Mouse (Mus musculus): ENCODE measurements around the gene Eif4b. TPM values are rescaled to one million over a fixed set of nuclear protein-coding genes. Genes with fewer than 3 reads are reported as not detected.

The Eif4b gene
- total RNA-seq, 4 experiments from 2014 or later: 232 to 294 (median 272) TPM

GRCm38 (mm10) chr15:102118591-102118990, 45.0 kb downstream of the Eif4b start:
- DNase-seq: no peak

- DNase-seq: no peak
Measured at GRCm38 (mm10) chr15:102119121-102119830, 45.7 kb downstream of the Eif4b start.

- no peak for DNase-seq
Measured at GRCm38 (mm10) chr15:102119831-102120170, 46.2 kb downstream of the Eif4b start.

GRCm38 (mm10) chr15:102120530-102120929, 47.0 kb downstream of the Eif4b start:
- DNase-seq: no peak

- peak; percentile 78 for DNase-seq
Measured at GRCm38 (mm10) chr15:102126303-102126702, 52.7 kb downstream of the Eif4b start.

- no peak for DNase-seq
Measured at GRCm38 (mm10) chr15:102133314-102133713, 59.7 kb downstream of the Eif4b start.

GRCm38 (mm10) chr15:102134709-102135108, 61.1 kb downstream of the Eif4b start:
- DNase-seq: no peak

- no peak for DNase-seq
Measured at GRCm38 (mm10) chr15:102135522-102136128, 62.1 kb downstream of the Eif4b start.

- DNase-seq: peak; percentile 96
Measured at GRCm38 (mm10) chr15:102136129-102136758, 62.7 kb downstream of the Eif4b start, which contains the start of gene Spryd3. Spryd3 (minus strand) TSS chr15:102136234.

- no peak for DNase-seq
Measured at GRCm38 (mm10) chr15:102141120-102141519, 67.5 kb downstream of the Eif4b start.

- DNase-seq: no peak
Measured at GRCm38 (mm10) chr15:102142914-102143912, 69.6 kb downstream of the Eif4b start.

- DNase-seq: no peak
Measured at GRCm38 (mm10) chr15:102144274-102144711, 70.7 kb downstream of the Eif4b start, which contains the start of gene Igfbp6. Igfbp6 (plus strand) TSS chr15:102144362.

GRCm38 (mm10) chr15:102144726-102145125, 71.2 kb downstream of the Eif4b start:
- DNase-seq: no peak

GRCm38 (mm10) chr15:102145330-102145729, 71.8 kb downstream of the Eif4b start:
- DNase-seq: peak; percentile 75

GRCm38 (mm10) chr15:102146089-102146488, 72.5 kb downstream of the Eif4b start:
- no peak for DNase-seq

Other genes starting within 250 kb of the Eif4b start
- gene Krt1, start 223.0 kb upstream of the Eif4b start, total RNA-seq (2022): 1 to 10 TPM in 1 of 4 experiments, under 1 TPM in 3; 0.20 to 1.0 (median 0.58) TPM
- not detected for gene Krt77, start 204.1 kb upstream of the Eif4b start, total RNA-seq (2022)
- under 1 TPM in 2 of 4 experiments, not detected in 2; 0.29 to 0.31 TPM for gene Krt76, start 180.9 kb upstream of the Eif4b start, total RNA-seq (2022)
- gene Krt4, start 149.0 kb upstream of the Eif4b start, total RNA-seq (2022): not detected
- gene Krt79, start 133.4 kb upstream of the Eif4b start, total RNA-seq (2022): 1 to 10 TPM in 1 of 4 experiments, under 1 TPM in 3; 0.37 to 2.0 (median 0.57) TPM
- gene Krt78, start 119.5 kb upstream of the Eif4b start, total RNA-seq (2022): not detected
- gene Krt8, start 69.3 kb upstream of the Eif4b start, total RNA-seq (2022): 1 to 10 TPM in 2 of 4 experiments, under 1 TPM in 2; 0.49 to 1.3 (median 0.77) TPM
- 1 to 10 TPM; 1.3 to 2.4 (median 1.9) TPM for gene Krt18, start 45.6 kb upstream of the Eif4b start, total RNA-seq (2022)
- gene Tns2, start 26.6 kb downstream of the Eif4b start, total RNA-seq (2022): 100 to 1,000 TPM in 2 of 4 experiments, 10 to 100 TPM in 2; 77.5 to 129 (median 107) TPM
- 10 to 100 TPM; 46.6 to 70.4 (median 57.7) TPM for gene Spryd3, start 62.5 kb downstream of the Eif4b start, total RNA-seq (2022)
- 10 to 100 TPM; 37.0 to 63.8 (median 49.2) TPM for gene Igfbp6, start 70.6 kb downstream of the Eif4b start, total RNA-seq (2022)
- gene Soat2, start 76.8 kb downstream of the Eif4b start, total RNA-seq (2022): under 1 TPM; 0.15 to 0.43 (median 0.26) TPM
- 100 to 1,000 TPM in 1 of 4 experiments, 10 to 100 TPM in 3; 61.9 to 108 (median 86.0) TPM for gene Zfp740, start 129.5 kb downstream of the Eif4b start, total RNA-seq (2022)
- 10 to 100 TPM; 71.3 to 85.0 (median 75.5) TPM for gene Csad, start 131.0 kb downstream of the Eif4b start, total RNA-seq (2022)
- 1 to 10 TPM; 2.7 to 7.9 (median 5.4) TPM for gene Itgb7, start 158.2 kb downstream of the Eif4b start, total RNA-seq (2022)
- gene Rarg, start 183.7 kb downstream of the Eif4b start, total RNA-seq (2022): 10 to 100 TPM; 19.9 to 43.0 (median 34.4) TPM
- under 1 TPM in 2 of 4 experiments, not detected in 2; 0.24 to 0.31 TPM for gene Gm9918, start 196.8 kb downstream of the Eif4b start, total RNA-seq (2022)
- gene Mfsd5, start 205.7 kb downstream of the Eif4b start, total RNA-seq (2022): 10 to 100 TPM; 37.1 to 45.4 (median 39.5) TPM
- gene Espl1, start 222.5 kb downstream of the Eif4b start, total RNA-seq (2022): 1 to 10 TPM; 1.4 to 5.3 (median 2.3) TPM